ENCODE assay signal across 9 mouse cellular contexts in the genomic region with DNA sequence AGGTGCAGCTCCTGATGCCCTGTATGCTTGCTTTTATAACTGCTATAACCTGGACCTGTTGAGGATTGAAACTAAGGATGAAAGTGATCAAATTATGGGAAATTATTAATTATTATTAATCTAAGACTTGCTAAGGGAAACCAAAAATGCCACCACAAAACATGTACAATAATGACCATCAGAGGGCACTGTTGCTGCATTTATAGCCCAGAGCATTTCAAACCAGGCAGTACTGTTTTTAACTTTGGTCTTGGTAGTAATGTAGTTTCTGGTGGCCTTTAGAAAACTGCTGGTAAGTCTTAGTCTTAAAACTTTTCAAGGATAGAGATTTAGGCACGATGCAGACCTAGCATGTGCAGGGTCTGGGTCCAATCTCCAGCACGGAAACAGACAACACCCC. TPM values are rescaled to one million over a fixed set of nuclear protein-coding genes. Genes with fewer than 3 reads are reported as not detected.
DNase-seq lines count a peak whose midpoint lies in the region; ATAC-seq and TF ChIP-seq lines count a peak whose summit lies in the region.
"Had no signal": no experiment of that assay in that cellular context is flagged by ENCODE, and none has a peak within 500 bp of the region (broad histone marks: within the 10 kb centered on the region; RNA-seq: fewer than 3 reads in every experiment).

No protein-coding gene starts in this region.

- DNase-seq in hindbrain, embryonic 10.5 days (ENCODE audit: low spot score): peak; percentile 41
- DNase-seq in 3T3-L1 (ENCODE audit: low read depth, low spot score) (peak; percentile 79), G1E (ENCODE audit: low spot score) (peak; percentile 11)
- DNase-seq in cerebellum, postnatal 36 days: peak; percentile 36 to 73
- peak; percentile 70 for DNase-seq in kidney, postnatal 36 days
- peak; percentile 84 for DNase-seq in naive thymus-derived CD4-positive, alpha-beta T cell, adult 2 months (ENCODE audit: low read depth)
- no peak for DNase-seq in frontal cortex, postnatal 25 days (ENCODE audit: low spot score in 2 of 2)

- H3K9ac ChIP-seq in hindbrain, embryonic 16.5 days (ENCODE audit: low read depth, low read length): no peak overlapping the region
- H3K9ac ChIP-seq: embryonic facial prominence, embryonic 13.5 days had no signal

- H3K27me3 ChIP-seq in hindbrain, embryonic 10.5 days (ENCODE audit: insufficient read depth, poor library complexity, severe bottlenecking): no peaks in the 10 kb centered on the region
- no peaks in the 10 kb centered on the region for H3K27me3 ChIP-seq in hindbrain, embryonic 16.5 days (replicated peaks; ENCODE audit: control insufficient read depth, insufficient read depth, low read length)
- H3K27me3 ChIP-seq in G1E (ENCODE audit: insufficient read depth, low read length): peaks cover 3% of the 10 kb centered on the region; the same call in 1 of the 2 replicates
- H3K27me3 ChIP-seq: embryonic facial prominence, embryonic 13.5 days had no signal

- no peak for TF ChIP-seq CTCF in G1E (IDR thresholded peaks at IDR 0.05; ENCODE audit: low read depth, low read length)

- H3K4me1 ChIP-seq in hindbrain, embryonic 10.5 days (replicated peaks): peaks cover 16% of the 10 kb centered on the region
- peaks cover 10% of the 10 kb centered on the region for H3K4me1 ChIP-seq in hindbrain, embryonic 16.5 days (ENCODE audit: control insufficient read depth, insufficient read depth, low read depth, low read length)
- H3K4me1 ChIP-seq in G1E (ENCODE audit: insufficient read depth, low read depth, low read length): peaks cover 38% of the 10 kb centered on the region

- H3K36me3 ChIP-seq in hindbrain, embryonic 10.5 days: no peaks in the 10 kb centered on the region
- no peaks in the 10 kb centered on the region for H3K36me3 ChIP-seq in hindbrain, embryonic 16.5 days (ENCODE audit: control insufficient read depth, insufficient read depth, low read length)
- H3K36me3 ChIP-seq in G1E (replicated peaks): peaks cover 4% of the 10 kb centered on the region
- H3K36me3 ChIP-seq: embryonic facial prominence, embryonic 13.5 days had no signal

- 55% methylated on average over 2 of the region's 2 CpGs for WGBS in hindbrain, embryonic 10.5 days
- WGBS in hindbrain, embryonic 16.5 days: 37% methylated on average over 2 of the region's 2 CpGs

- H3K9me3 ChIP-seq in hindbrain, embryonic 10.5 days: no peaks in the 10 kb centered on the region
- no peaks in the 10 kb centered on the region for H3K9me3 ChIP-seq in hindbrain, embryonic 16.5 days (ENCODE audit: control insufficient read depth, low read length)
- H3K9me3 ChIP-seq in G1E (replicated peaks): no peaks in the 10 kb centered on the region
- H3K9me3 ChIP-seq: embryonic facial prominence, embryonic 13.5 days had no signal

- no peak for ATAC-seq in hindbrain, embryonic 16.5 days
- ATAC-seq in G1E (ENCODE audit: extremely low read depth, insufficient number of reproducible peaks, low FRiP score, poor library complexity, severe bottlenecking): no peak

- no peak overlapping the region for H3K4me2 ChIP-seq in hindbrain, embryonic 16.5 days (ENCODE audit: low read length)
- H3K4me2 ChIP-seq: embryonic facial prominence, embryonic 13.5 days had no signal

- no peak overlapping the region for H3K27ac ChIP-seq in hindbrain, embryonic 10.5 days
- H3K27ac ChIP-seq in hindbrain, embryonic 16.5 days (ENCODE audit: low read depth, low read length): no peak overlapping the region
- H3K27ac ChIP-seq: embryonic facial prominence, embryonic 13.5 days had no signal

- no peak overlapping the region for H3K4me3 ChIP-seq in hindbrain, embryonic 10.5 days
- no peak overlapping the region for H3K4me3 ChIP-seq in hindbrain, embryonic 16.5 days (ENCODE audit: low read length)
- H3K4me3 ChIP-seq in G1E (ENCODE audit: low read depth, low read length): no peak overlapping the region
- H3K4me3 ChIP-seq: embryonic facial prominence, embryonic 13.5 days had no signal

RNA-seq across cellular contexts. Expression of gene Bod1, which starts 3.7 kb away (rescaled TPM):
- 123 and 136 TPM in 2 replicates for polyA plus RNA-seq in hindbrain, embryonic 10.5 days (2016; fragmentation: Nextera tagmentation; extraction: Ambion mirVana)
- polyA plus RNA-seq in hindbrain, embryonic 16.5 days (2015; fragmentation: Nextera tagmentation; extraction: Ambion mirVana): 123 and 125 TPM in 2 replicates
- total RNA-seq in G1E (2014; fragmentation: Nextera tagmentation) (6.5 and 9.4 TPM in 2 replicates), G1E (2017) (15.5 and 15.6 TPM in 2 replicates)
- 7.8 and 11.0 TPM in 2 replicates for polyA plus RNA-seq in G1E (2012)

Comparison
In these comparisons a context has a peak if more than half of its experiments do, and no peak if none do; other contexts are left out.
1. DNase-seq: peak in hindbrain, embryonic 10.5 days (single experiment), 3T3-L1 (single experiment), G1E (single experiment), cerebellum, postnatal 36 days (2 of 2), kidney, postnatal 36 days (2 of 2) and naive thymus-derived CD4-positive, alpha-beta T cell, adult 2 months (single experiment); none in frontal cortex, postnatal 25 days (0 of 2).
2. RNA of gene Bod1, which starts 3.7 kb away (polyA plus RNA-seq): 123 to 136 TPM in hindbrain, embryonic 10.5 days and 123 to 125 TPM in hindbrain, embryonic 16.5 days; 7.8 to 11.0 TPM in G1E; every median in the first group is over 10 times any median in the second.